Mouse (Mus musculus): ENCODE results near the gene Kctd2. TPM values are rescaled to one million over a fixed set of nuclear protein-coding genes. Genes with fewer than 3 reads are reported as not detected.

The Kctd2 gene
- polyA plus RNA-seq, 1 experiment from 2014 or later, result 25.3 TPM

GRCm38 (mm10) chr11:115455619-115456018 lies 35.7 kb downstream of the Kctd2 start:
- H3K27me3 ChIP-seq, result no peaks in the 10 kb centered on the region
- H3K4me1 ChIP-seq (replicated peaks), result 0 out of 2 replicates have a peak, but pooled peaks cover 4% of the 10 kb centered on the region
- ATAC-seq (ENCODE audit: insufficient number of reproducible peaks, insufficient read depth, low FRiP score, low TSS enrichment, low read depth), result no peak
- 84% methylated on average over 15 of the region's 15 CpGs for WGBS
- H3K9ac ChIP-seq (replicated peaks), result no peak overlapping the region
- H3K4me2 ChIP-seq, result no peak overlapping the region
- H3K36me3 ChIP-seq, result no peaks in the 10 kb centered on the region
- H3K9me3 ChIP-seq, result no peaks in the 10 kb centered on the region
- no peak overlapping the region for H3K27ac ChIP-seq
- H3K4me3 ChIP-seq (replicated peaks), result no peak overlapping the region

GRCm38 (mm10) chr11:115456182-115456581 lies 36.3 kb downstream of the Kctd2 start:
- H3K27me3 ChIP-seq, result no peaks in the 10 kb centered on the region
- 93% methylated on average over 5 of the region's 5 CpGs for WGBS
- no peak overlapping the region for H3K27ac ChIP-seq
- no peak for ATAC-seq (ENCODE audit: insufficient number of reproducible peaks, insufficient read depth, low FRiP score, low TSS enrichment, low read depth)
- no peak overlapping the region for H3K4me3 ChIP-seq (replicated peaks)
- no peaks in the 10 kb centered on the region for H3K9me3 ChIP-seq
- H3K4me1 ChIP-seq (replicated peaks), result 0 out of 2 replicates have a peak, but pooled peaks cover 4% of the 10 kb centered on the region
- no peak overlapping the region for H3K4me2 ChIP-seq
- no peak overlapping the region for H3K9ac ChIP-seq (replicated peaks)
- H3K36me3 ChIP-seq, result no peaks in the 10 kb centered on the region

GRCm38 (mm10) chr11:115457405-115457804 lies 37.5 kb downstream of the Kctd2 start:
- WGBS, result 30% methylated on average over 6 of the region's 6 CpGs

GRCm38 (mm10) chr11:115460976-115461375 lies 41.0 kb downstream of the Kctd2 start:
- peaks cover 6% of the 10 kb centered on the region; the same call in 1 of the 2 replicates for H3K27me3 ChIP-seq
- H3K36me3 ChIP-seq, result no peaks in the 10 kb centered on the region
- peaks cover 5% of the 10 kb centered on the region; the same call in 1 of the 2 replicates for H3K4me1 ChIP-seq (replicated peaks)
- H3K4me3 ChIP-seq (replicated peaks), result no peak overlapping the region
- no peak overlapping the region for H3K4me2 ChIP-seq
- H3K9ac ChIP-seq (replicated peaks), result no peak overlapping the region
- H3K27ac ChIP-seq, result no peak overlapping the region
- H3K9me3 ChIP-seq, result no peaks in the 10 kb centered on the region
- no peak for ATAC-seq (ENCODE audit: insufficient number of reproducible peaks, insufficient read depth, low FRiP score, low TSS enrichment, low read depth)
- WGBS, result 29% methylated on average over 8 of the region's 8 CpGs

More at GRCm38 (mm10) chr11:115457405-115457804, 37.5 kb downstream of the Kctd2 start:
- peaks cover 3% of the 10 kb centered on the region; the same call in 1 of the 2 replicates for H3K27me3 ChIP-seq
- H3K4me1 ChIP-seq (replicated peaks), result peaks cover 2% of the 10 kb centered on the region; the same call in 1 of the 2 replicates
- H3K4me2 ChIP-seq, result no peak overlapping the region
- no peak overlapping the region for H3K4me3 ChIP-seq (replicated peaks)
- H3K27ac ChIP-seq, result no peak overlapping the region
- no peaks in the 10 kb centered on the region for H3K36me3 ChIP-seq
- no peaks in the 10 kb centered on the region for H3K9me3 ChIP-seq
- no peak for ATAC-seq (ENCODE audit: insufficient number of reproducible peaks, insufficient read depth, low FRiP score, low TSS enrichment, low read depth)
- no peak overlapping the region for H3K9ac ChIP-seq (replicated peaks)

GRCm38 (mm10) chr11:115461846-115462242 lies 41.9 kb downstream of the Kctd2 start:
- Histone ChIP-seq H3K9ac (replicated peaks) (no peak overlapping the region), H3K27ac (no peak overlapping the region), H3K27me3 (peaks cover 8% of the 10 kb centered on the region; the same call in 1 of the 2 replicates), H3K4me2 (no peak overlapping the region), H3K9me3 (no peaks in the 10 kb centered on the region), H3K4me3 (replicated peaks) (no peak overlapping the region), H3K4me1 (replicated peaks) (peaks cover 8% of the 10 kb centered on the region), H3K36me3 (no peaks in the 10 kb centered on the region)
- no peak for ATAC-seq (ENCODE audit: insufficient number of reproducible peaks, insufficient read depth, low FRiP score, low TSS enrichment, low read depth)
- WGBS, result 76% methylated on average over 5 of the region's 5 CpGs

- H3K27me3 ChIP-seq, result peaks cover 10% of the 10 kb centered on the region; the same call in 1 of the 2 replicates
- WGBS, result 70% methylated on average over 16 of the region's 16 CpGs
- no peak within 1 kb of the TSS for H3K4me3 ChIP-seq (replicated peaks)
- H3K27ac ChIP-seq, result no peak within 1 kb of the TSS
- no peaks in the 10 kb centered on the region for H3K36me3 ChIP-seq
- no peaks in the 10 kb centered on the region for H3K9me3 ChIP-seq
- no peak within 1 kb of the TSS for H3K9ac ChIP-seq (replicated peaks)
- ATAC-seq (ENCODE audit: insufficient number of reproducible peaks, insufficient read depth, low FRiP score, low TSS enrichment, low read depth), result no peak
- H3K4me2 ChIP-seq, result no peak within 1 kb of the TSS
- peaks cover 13% of the 10 kb centered on the region for H3K4me1 ChIP-seq (replicated peaks)
These were observed 42.4 kb downstream of the Kctd2 start, which contains the start of gene Slc16a5 for GRCm38 (mm10) chr11:115462243-115462891. Gene Slc16a5 (plus strand): TSS chr11:115462474.

GRCm38 (mm10) chr11:115463397-115463796 lies 43.5 kb downstream of the Kctd2 start:
- no peak overlapping the region for H3K9ac ChIP-seq (replicated peaks)
- H3K9me3 ChIP-seq, result no peaks in the 10 kb centered on the region
- no peak overlapping the region for H3K27ac ChIP-seq
- H3K36me3 ChIP-seq, result no peaks in the 10 kb centered on the region
- H3K27me3 ChIP-seq, result peaks cover 10% of the 10 kb centered on the region; the same call in 1 of the 2 replicates
- 56% methylated on average over 11 of the region's 11 CpGs for WGBS
- no peak overlapping the region for H3K4me3 ChIP-seq (replicated peaks)
- no peak for ATAC-seq (ENCODE audit: insufficient number of reproducible peaks, insufficient read depth, low FRiP score, low TSS enrichment, low read depth)
- H3K4me2 ChIP-seq, result no peak overlapping the region
- H3K4me1 ChIP-seq (replicated peaks), result peaks cover 14% of the 10 kb centered on the region

GRCm38 (mm10) chr11:115464851-115465250 lies 44.9 kb downstream of the Kctd2 start:
- no peak overlapping the region for H3K27ac ChIP-seq
- H3K9ac ChIP-seq (replicated peaks), result no peak overlapping the region
- H3K4me1 ChIP-seq (replicated peaks), result peaks cover 14% of the 10 kb centered on the region
- no peaks in the 10 kb centered on the region for H3K36me3 ChIP-seq
- no peak overlapping the region for H3K4me3 ChIP-seq (replicated peaks)
- H3K27me3 ChIP-seq, result peaks cover 10% of the 10 kb centered on the region; the same call in 1 of the 2 replicates
- 87% methylated on average over 8 of the region's 8 CpGs for WGBS
- H3K4me2 ChIP-seq, result no peak overlapping the region
- no peak for ATAC-seq (ENCODE audit: insufficient number of reproducible peaks, insufficient read depth, low FRiP score, low TSS enrichment, low read depth)
- no peaks in the 10 kb centered on the region for H3K9me3 ChIP-seq

GRCm38 (mm10) chr11:115467217-115467618 lies 47.3 kb downstream of the Kctd2 start:
- H3K4me1 ChIP-seq (replicated peaks), result peaks cover 14% of the 10 kb centered on the region
- no peak overlapping the region for H3K27ac ChIP-seq
- WGBS, result 3% methylated on average over 4 of the region's 4 CpGs
- ATAC-seq (ENCODE audit: insufficient number of reproducible peaks, insufficient read depth, low FRiP score, low TSS enrichment, low read depth), result no peak
- H3K4me2 ChIP-seq, result no peak overlapping the region
- peaks cover 9% of the 10 kb centered on the region; the same call in 1 of the 2 replicates for H3K27me3 ChIP-seq
- H3K36me3 ChIP-seq, result no peaks in the 10 kb centered on the region
- no peaks in the 10 kb centered on the region for H3K9me3 ChIP-seq
- peak overlapping the region; percentile 34; the same call in 1 of the 2 replicates for H3K9ac ChIP-seq (replicated peaks)
- H3K4me3 ChIP-seq (replicated peaks), result no peak overlapping the region

- Histone ChIP-seq H3K27ac (no peak overlapping the region), H3K36me3 (no peaks in the 10 kb centered on the region), H3K9ac (replicated peaks) (no peak overlapping the region), H3K27me3 (no peaks in the 10 kb centered on the region), H3K4me1 (replicated peaks) (peaks cover 31% of the 10 kb centered on the region), H3K9me3 (no peaks in the 10 kb centered on the region), H3K4me2 (no peak overlapping the region), H3K4me3 (replicated peaks) (no peak overlapping the region)
- WGBS, result 86% methylated on average over 7 of the region's 7 CpGs
- ATAC-seq (ENCODE audit: insufficient number of reproducible peaks, insufficient read depth, low FRiP score, low TSS enrichment, low read depth), result no peak
These were observed 52.3 kb downstream of the Kctd2 start for GRCm38 (mm10) chr11:115472183-115472582.

GRCm38 (mm10) chr11:115473626-115474275 lies 53.8 kb downstream of the Kctd2 start:
- H3K27ac ChIP-seq, result peak overlapping the region; percentile 66; the same call in 1 of the 2 replicates
- peak overlapping the region; percentile 9; the same call in 1 of the 2 replicates for H3K4me3 ChIP-seq (replicated peaks)
- H3K27me3 ChIP-seq, result no peaks in the 10 kb centered on the region
- peaks cover 28% of the 10 kb centered on the region for H3K4me1 ChIP-seq (replicated peaks)
- no peaks in the 10 kb centered on the region for H3K36me3 ChIP-seq
- 0 out of 2 replicates have a peak, but pooled peaks have one; percentile 22 for ATAC-seq (ENCODE audit: insufficient number of reproducible peaks, insufficient read depth, low FRiP score, low TSS enrichment, low read depth)
- H3K9me3 ChIP-seq, result no peaks in the 10 kb centered on the region
- WGBS, result 10% methylated on average over 15 of the region's 15 CpGs
- no peak overlapping the region for H3K9ac ChIP-seq (replicated peaks)
- peak overlapping the region; percentile 39 for H3K4me2 ChIP-seq

All from limb, embryonic 12.5 days (tissue).